Mouse (Mus musculus) lung, adult 2 months (tissue): ENCODE measurements around the gene Ica1l.

Experiments used
- CTCF ChIP-seq: fragments of 200-500 bp; IDR thresholded peaks from 2 replicates; pipeline ENCODE4 v1.5.1; 2011; ENCODE audit warnings: mild to moderate bottlenecking, low read length, control low read depth; ENCODE audit not compliant: insufficient read depth
- POLR2A ChIP-seq: fragments of 200-500 bp; IDR thresholded peaks from 2 replicates; pipeline ENCODE4 v1.6.1; 2011; ENCODE audit warnings: low read depth, mild to moderate bottlenecking, control low read depth, low read length, borderline replicate concordance; ENCODE audit errors: extremely low read depth

- TF ChIP-seq CTCF (no peak), POLR2A (no peak)
These were observed 587 bp downstream of the Ica1l start for GRCm38 (mm10) chr1:60042398-60042795.
